In genomic region chr13:98062843-98063242, GRCm38 (mm10) we compare ENCODE assay signal across 24 mouse cellular contexts.
A peak's percentile ranks its signal among the peaks of the same experiment; 100 is the strongest.
DNase-seq lines count a peak whose midpoint lies in the region; ATAC-seq and TF ChIP-seq lines count a peak whose summit lies in the region.
"Had no signal": no experiment of that assay in that cellular context is flagged by ENCODE, and none has a peak within 500 bp of the region (broad histone marks: within the 10 kb centered on the region; RNA-seq: fewer than 3 reads in every experiment).

No protein-coding gene starts in this region.

- H3K79me2 ChIP-seq in CH12.LX (replicated peaks; ENCODE audit: control insufficient read depth, extremely low read depth, insufficient read depth, poor library complexity, severe bottlenecking): no peaks in the 10 kb centered on the region

- peak; percentile 78 to 80 for ATAC-seq in hematopoietic stem cell, adult 5-6 weeks (replicated peaks in 1 of 2; ENCODE audit: insufficient read depth in 1 of 2, low FRiP score in 2 of 2, low TSS enrichment in 1 of 2, low read depth in 1 of 2, poor library complexity in 2 of 2, severe bottlenecking in 2 of 2)
- ATAC-seq in forebrain, embryonic 16.5 days: no peak
- ATAC-seq: forebrain, embryonic 14.5 days; hindbrain, postnatal 0 days; inflammation-experienced regulatory T-cells, adult 6 months; intestine, embryonic 16.5 days had no signal

- 85% methylated on average over 4 of the region's 4 CpGs for WGBS in forebrain, embryonic 16.5 days

- H3K27ac ChIP-seq in CH12.LX (ENCODE audit: insufficient read depth, low read depth): no peak overlapping the region
- H3K27ac ChIP-seq in forebrain, embryonic 16.5 days (ENCODE audit: low read length): no peak overlapping the region
- H3K27ac ChIP-seq: embryonic facial prominence, embryonic 12.5 days; embryonic facial prominence, embryonic 15.5 days; heart, embryonic 15.5 days; hindbrain, embryonic 14.5 days; hindbrain, postnatal 0 days had no signal

- no peaks in the 10 kb centered on the region for H3K9me3 ChIP-seq in CH12.LX (replicated peaks; ENCODE audit: low read length)
- no peaks in the 10 kb centered on the region for H3K9me3 ChIP-seq in forebrain, embryonic 16.5 days (ENCODE audit: control insufficient read depth, low read length)
- H3K9me3 ChIP-seq: embryonic facial prominence, embryonic 12.5 days; embryonic facial prominence, embryonic 15.5 days; G1E; heart, embryonic 12.5 days; heart, embryonic 15.5 days had no signal

- dilution Hi-C loops in CH12.LX (cut with MboI; ENCODE audit: extremely low pct_ligation_motif_present, extremely low pct_unique_long_range_greater_than_20kb, low sequenced_read_pairs): no loop called here

- TF ChIP-seq RAD21 in CH12.LX (IDR thresholded peaks at IDR 0.05; ENCODE audit: low read depth, low read length): no peak

- no peak overlapping the region for H3K4me2 ChIP-seq in CH12.LX (ENCODE audit: insufficient read depth, low read depth, poor library complexity, severe bottlenecking)
- H3K4me2 ChIP-seq in forebrain, embryonic 16.5 days (ENCODE audit: low read length): no peak overlapping the region
- H3K4me2 ChIP-seq: embryonic facial prominence, embryonic 12.5 days; embryonic facial prominence, embryonic 15.5 days; heart, embryonic 12.5 days; heart, embryonic 15.5 days; hindbrain, embryonic 14.5 days had no signal

- no peaks in the 10 kb centered on the region for H3K27me3 ChIP-seq in CH12.LX (replicated peaks)
- H3K27me3 ChIP-seq in forebrain, embryonic 16.5 days (replicated peaks; ENCODE audit: control insufficient read depth, insufficient read depth, low read length): no peaks in the 10 kb centered on the region
- H3K27me3 ChIP-seq: embryonic facial prominence, embryonic 12.5 days; embryonic facial prominence, embryonic 15.5 days; heart, embryonic 12.5 days; heart, embryonic 15.5 days had no signal

- no peak overlapping the region for H3K4me3 ChIP-seq in CH12.LX (replicated peaks in 1 of 3; ENCODE audit: low read depth in 2 of 3, low read length in 2 of 3, poor library complexity in 1 of 3)
- no peak overlapping the region for H3K4me3 ChIP-seq in forebrain, embryonic 16.5 days (replicated peaks; ENCODE audit: low read length)
- H3K4me3 ChIP-seq: embryonic facial prominence, embryonic 12.5 days; embryonic facial prominence, embryonic 15.5 days; heart, embryonic 12.5 days; heart, embryonic 15.5 days had no signal

- TF ChIP-seq POLR2A in CH12.LX (IDR thresholded peaks at IDR 0.05; ENCODE audit: low read depth, low read length): no peak

- peaks cover 0 to 10% of the 10 kb centered on the region in 2 experiments; a peak in 2 of 4 replicates for H3K4me1 ChIP-seq in CH12.LX (ENCODE audit: control insufficient read depth in 1 of 2, insufficient read depth in 2 of 2)
- H3K4me1 ChIP-seq in forebrain, embryonic 16.5 days (replicated peaks; ENCODE audit: control insufficient read depth, insufficient read depth, low read length): no peaks in the 10 kb centered on the region
- H3K4me1 ChIP-seq: embryonic facial prominence, embryonic 12.5 days; embryonic facial prominence, embryonic 15.5 days had no signal

- DNase-seq in 416B (ENCODE audit: low read depth) (peak; percentile 21), CH12.LX (ENCODE audit: extremely low read depth) (no peak)
- peak; percentile 2 for DNase-seq in naive thymus-derived CD4-positive, alpha-beta T cell, adult 2 months (ENCODE audit: low read depth)
- no peak for DNase-seq in right cerebral cortex, postnatal 36 days (ENCODE audit: low spot score in 2 of 2)
- DNase-seq: adrenal gland, adult 8-10 months; adrenal gland, postnatal 25 days; cerebellum, adult 18-20 months; cerebellum, adult 9-10 months; cerebellum, postnatal 14 days; gastrocnemius, postnatal 25 days; heart, postnatal 10 days; heart, postnatal 36 days had no signal

- H3K36me3 ChIP-seq in CH12.LX (replicated peaks in 1 of 2; ENCODE audit: control insufficient read depth in 1 of 2, insufficient read depth in 1 of 2, low read length in 1 of 2): no peaks in the 10 kb centered on the region
- H3K36me3 ChIP-seq in forebrain, embryonic 16.5 days (ENCODE audit: control insufficient read depth, insufficient read depth): no peaks in the 10 kb centered on the region
- H3K36me3 ChIP-seq: embryonic facial prominence, embryonic 12.5 days; embryonic facial prominence, embryonic 15.5 days; G1E; heart, embryonic 12.5 days; heart, embryonic 15.5 days had no signal

- TF ChIP-seq CTCF in CH12.LX (conservative IDR thresholded peaks at IDR 0.05 in 1 of 2, IDR thresholded peaks at IDR 0.05 in 1 of 2; ENCODE audit: low read depth in 2 of 2, low read length in 2 of 2): no peak

- in situ Hi-C loops in CH12.LX (cut with MboI; ENCODE audit: low pct_ligation_motif_present, low pct_unique_long_range_greater_than_20kb, low sequenced_read_pairs): no loop called here

- TF ChIP-seq EP300 in CH12.LX (IDR thresholded peaks at IDR 0.05; ENCODE audit: low read length): no peak

- no peak overlapping the region for H3K9ac ChIP-seq in CH12.LX (ENCODE audit: insufficient read depth, low read depth)
- H3K9ac ChIP-seq in forebrain, embryonic 16.5 days (replicated peaks; ENCODE audit: low read depth, low read length): no peak overlapping the region
- H3K9ac ChIP-seq: embryonic facial prominence, embryonic 12.5 days; embryonic facial prominence, embryonic 15.5 days; heart, embryonic 12.5 days; heart, embryonic 15.5 days; hindbrain, embryonic 14.5 days had no signal

TF ChIP-seq in CH12.LX, 34 proteins besides CTCF, POLR2A, EP300 and RAD21:
- TF ChIP-seq ELF1 (IDR thresholded peaks at IDR 0.05; ENCODE audit: low read depth, low read length) (0 out of 2 replicates have a peak, but pooled peaks have one; percentile 12), IRF4 (IDR thresholded peaks at IDR 0.05; ENCODE audit: low read depth, low read length) (no peak), USF1 (IDR thresholded peaks at IDR 0.05; ENCODE audit: low read depth, low read length) (no peak)

Comparison
In these comparisons a context has a peak if more than half of its experiments do, and no peak if none do; other contexts are left out.
1. DNase-seq: peak in 416B (single experiment) and naive thymus-derived CD4-positive, alpha-beta T cell, adult 2 months (single experiment); none in CH12.LX (single experiment) and right cerebral cortex, postnatal 36 days (0 of 2).